Mouse (Mus musculus) C2C12 (cell line): ENCODE results near the gene Slc44a4.

Source experiments
- CTCF ChIP-seq: IDR thresholded peaks from one replicate; pipeline ENCODE4 v1.5.1; 2011; ENCODE audit not compliant: control insufficient read depth, insufficient read depth, insufficient read length
- MAX ChIP-seq: IDR thresholded peaks from one replicate; pipeline ENCODE4 v1.6.1; 2011; ENCODE audit warnings: mild to moderate bottlenecking, control low read depth
- USF1 ChIP-seq: IDR thresholded peaks from one replicate; pipeline ENCODE4 v1.6.1; 2011; ENCODE audit warnings: low read depth, mild to moderate bottlenecking, control low read depth, moderate library complexity

DNA sequence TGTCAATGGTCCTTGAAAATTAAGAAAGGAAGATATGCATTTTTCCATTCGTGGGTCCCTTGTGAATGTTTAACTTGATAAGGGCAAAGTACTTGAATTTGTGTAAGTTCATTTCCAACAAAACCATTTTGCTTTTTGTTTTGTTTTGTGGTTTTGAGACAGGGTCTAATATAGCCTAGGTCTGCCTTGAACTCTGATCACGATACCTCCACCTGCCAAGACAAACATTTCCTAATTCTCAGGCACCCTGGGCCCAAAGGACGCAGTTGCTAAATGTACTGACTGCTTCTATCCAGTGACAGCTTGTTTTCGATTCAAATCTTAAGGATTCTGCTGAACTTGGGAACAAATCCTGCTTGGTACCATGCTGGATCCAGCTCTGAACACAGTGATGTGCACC, 65.4 kb downstream of the Slc44a4 start:
- TF ChIP-seq MAX = no peak
- no peak for TF ChIP-seq CTCF
- no peak for TF ChIP-seq USF1
